Mouse (Mus musculus) liver, embryonic 12.5 days (tissue): ENCODE measurements around the gene Trhde. TPM values are rescaled to one million over a fixed set of nuclear protein-coding genes. Genes with fewer than 3 reads are reported as not detected.

Source experiments
- ATAC-seq: fragments of 200-750 bp; cut with Nextera tagmentation; 2 replicates; pipeline ENCODE4 v1.8.0; 2017; ENCODE audit warnings: moderate number of reproducible peaks, mild to moderate bottlenecking, moderate library complexity
- H3K27ac ChIP-seq: fragments of 300-500 bp; sonication (generic); 2 replicates; pipeline ENCODE4 v1.5.1; 2016; ENCODE audit warnings: mild to moderate bottlenecking
- H3K27me3 ChIP-seq: fragments of 300-500 bp; sonication (generic); replicated peaks from 2 replicates; pipeline ENCODE4 v1.6.1; 2016; ENCODE audit warnings: mild to moderate bottlenecking, moderate library complexity
- H3K36me3 ChIP-seq: fragments of 300-500 bp; sonication (generic); 2 replicates; pipeline ENCODE4 v1.6.1; 2016; ENCODE audit warnings: mild to moderate bottlenecking, moderate library complexity
- H3K4me1 ChIP-seq: fragments of 300-500 bp; sonication (generic); 2 replicates; pipeline ENCODE4 v1.6.1; 2016
- H3K4me2 ChIP-seq: fragments of 300-500 bp; sonication (generic); 2 replicates; pipeline ENCODE4 v1.6.1; 2016; ENCODE audit warnings: mild to moderate bottlenecking, moderate library complexity
- H3K4me3 ChIP-seq: fragments of 300-500 bp; sonication (generic); 2 replicates; pipeline ENCODE4 v1.5.1; 2016; ENCODE audit warnings: mild to moderate bottlenecking, moderate library complexity
- H3K9ac ChIP-seq: fragments of 300-500 bp; sonication (generic); 2 replicates; pipeline ENCODE4 v1.6.1; 2016; ENCODE audit warnings: mild to moderate bottlenecking, moderate library complexity
- H3K9me3 ChIP-seq: fragments of 300-500 bp; sonication (generic); replicated peaks from 2 replicates; pipeline ENCODE4 v1.6.1; 2016; ENCODE audit warnings: mild to moderate bottlenecking, moderate library complexity
- WGBS: fragments of 180-500 bp; shearing (Covaris S2); methylation state at CpG from one replicate; pipeline ENCODE4 v1.1.7; 2016; ENCODE audit not compliant: insufficient replicate concordance; 5-methylcytosine and 5-hydroxymethylcytosine counted together
- polyA plus RNA-seq: library from polyadenylated mRNA; unstranded; fragments of >200 nt; fragmentation: Nextera tagmentation; extraction: Ambion mirVana; gene quantifications from 2 replicates; pipeline ENCODE4 v1.2.1, GENCODE M21; 2016

Trhde gene
- polyA plus RNA-seq, 1 experiment from 2014 or later, result not detected

GRCm38 (mm10) chr10:114701791-114702190 is 100.3 kb downstream of the Trhde start:
- Histone ChIP-seq H3K4me1 (no peaks in the 10 kb centered on the region), H3K27ac (no peak overlapping the region), H3K4me2 (no peak overlapping the region), H3K9ac (no peak overlapping the region), H3K9me3 (no peaks in the 10 kb centered on the region), H3K27me3 (no peaks in the 10 kb centered on the region), H3K4me3 (no peak overlapping the region), H3K36me3 (no peaks in the 10 kb centered on the region)
- no peak for ATAC-seq

GRCm38 (mm10) chr10:114671791-114672415 is 130.2 kb downstream of the Trhde start:
- no peaks in the 10 kb centered on the region for H3K36me3 ChIP-seq
- 63% methylated on average over 6 of the region's 6 CpGs for WGBS
- no peaks in the 10 kb centered on the region for H3K4me1 ChIP-seq
- H3K4me3 ChIP-seq, result no peak overlapping the region
- no peak overlapping the region for H3K4me2 ChIP-seq
- ATAC-seq, result no peak
- H3K27me3 ChIP-seq, result no peaks in the 10 kb centered on the region
- no peaks in the 10 kb centered on the region for H3K9me3 ChIP-seq
- H3K27ac ChIP-seq, result no peak overlapping the region
- H3K9ac ChIP-seq, result no peak overlapping the region

- no peak for ATAC-seq
- no peak overlapping the region for H3K4me3 ChIP-seq
- 64% methylated on average over 3 of the region's 3 CpGs for WGBS
These were observed 209.1 kb downstream of the Trhde start for GRCm38 (mm10) chr10:114593046-114593445.

DNA sequence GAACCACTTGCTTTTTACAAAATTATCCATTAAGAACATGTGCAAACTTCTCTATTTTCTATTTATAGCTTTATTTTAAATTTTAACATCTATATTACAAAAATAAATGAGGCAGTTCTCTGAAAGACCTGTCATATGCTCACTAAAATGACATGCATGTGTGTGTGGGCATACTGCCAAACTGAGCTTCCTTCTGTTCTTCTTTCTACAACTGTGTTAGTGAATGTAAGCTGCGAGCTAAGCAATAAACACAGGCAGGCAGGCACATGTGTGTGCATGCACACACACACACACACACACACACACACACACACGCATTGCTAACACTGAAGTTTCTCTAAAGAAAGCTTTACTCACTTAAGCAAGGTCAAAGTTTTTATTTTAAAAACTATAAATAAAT is 223.2 kb downstream of the Trhde start:
- H3K4me2 ChIP-seq, result no peak overlapping the region
- H3K4me3 ChIP-seq, result no peak overlapping the region
- no peak overlapping the region for H3K9ac ChIP-seq
- no peaks in the 10 kb centered on the region for H3K4me1 ChIP-seq
- ATAC-seq, result no peak
- H3K9me3 ChIP-seq, result no peaks in the 10 kb centered on the region
- WGBS, result 71% methylated on average over 2 of the region's 2 CpGs
- no peaks in the 10 kb centered on the region for H3K36me3 ChIP-seq
- H3K27ac ChIP-seq, result no peak overlapping the region
- H3K27me3 ChIP-seq, result no peaks in the 10 kb centered on the region

More at GRCm38 (mm10) chr10:114593046-114593445, 209.1 kb downstream of the Trhde start:
- H3K9ac ChIP-seq, result no peak overlapping the region
- H3K9me3 ChIP-seq, result no peaks in the 10 kb centered on the region
- no peaks in the 10 kb centered on the region for H3K36me3 ChIP-seq
- no peaks in the 10 kb centered on the region for H3K4me1 ChIP-seq
- no peak overlapping the region for H3K27ac ChIP-seq
- H3K4me2 ChIP-seq, result no peak overlapping the region
- no peaks in the 10 kb centered on the region for H3K27me3 ChIP-seq

DNA sequence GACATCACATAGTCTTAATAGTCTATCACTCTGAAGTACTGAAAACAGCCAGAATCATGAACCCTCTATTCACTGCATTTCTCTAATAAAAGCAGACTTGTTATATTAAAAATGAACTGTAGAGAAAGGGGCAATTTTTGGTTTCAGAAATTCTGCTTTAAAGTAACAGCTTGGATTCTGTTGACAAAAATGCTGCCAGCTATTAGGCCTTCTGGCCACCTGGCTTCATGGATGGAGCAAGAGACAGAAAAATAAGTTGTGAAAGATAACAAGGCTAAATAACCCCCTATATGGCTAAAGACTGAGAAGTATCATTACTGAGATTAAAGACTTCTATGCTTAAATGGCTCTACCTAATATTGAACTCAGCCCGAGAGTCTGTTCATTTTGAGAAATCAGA is 234.2 kb downstream of the Trhde start:
- no peak overlapping the region for H3K9ac ChIP-seq
- no peak overlapping the region for H3K4me2 ChIP-seq
- H3K27ac ChIP-seq, result no peak overlapping the region
- H3K4me1 ChIP-seq, result no peaks in the 10 kb centered on the region
- no peak for ATAC-seq
- no peaks in the 10 kb centered on the region for H3K27me3 ChIP-seq
- no peak overlapping the region for H3K4me3 ChIP-seq
- 73% methylated on average over 1 of the region's 1 CpGs for WGBS
- no peaks in the 10 kb centered on the region for H3K9me3 ChIP-seq
- H3K36me3 ChIP-seq, result no peaks in the 10 kb centered on the region

GRCm38 (mm10) chr10:114509186-114509585 is 292.9 kb downstream of the Trhde start:
- no peak for ATAC-seq
- Histone ChIP-seq H3K27me3 (no peaks in the 10 kb centered on the region), H3K27ac (no peak overlapping the region), H3K9me3 (no peaks in the 10 kb centered on the region), H3K36me3 (no peaks in the 10 kb centered on the region), H3K9ac (no peak overlapping the region), H3K4me1 (no peaks in the 10 kb centered on the region), H3K4me3 (no peak overlapping the region), H3K4me2 (no peak overlapping the region)
- 75% methylated on average over 1 of the region's 1 CpGs for WGBS

GRCm38 (mm10) chr10:114488806-114489205 is 313.3 kb downstream of the Trhde start:
- Histone ChIP-seq H3K27me3 (no peaks in the 10 kb centered on the region), H3K27ac (no peak overlapping the region), H3K9ac (no peak overlapping the region), H3K36me3 (no peaks in the 10 kb centered on the region), H3K4me1 (no peaks in the 10 kb centered on the region), H3K9me3 (no peaks in the 10 kb centered on the region), H3K4me3 (no peak overlapping the region), H3K4me2 (no peak overlapping the region)
- no peak for ATAC-seq
- WGBS, result 75% methylated on average over 4 of the region's 4 CpGs

- H3K9me3 ChIP-seq, result no peaks in the 10 kb centered on the region
- no peaks in the 10 kb centered on the region for H3K27me3 ChIP-seq
- H3K4me2 ChIP-seq, result no peak overlapping the region
- H3K36me3 ChIP-seq, result no peaks in the 10 kb centered on the region
- WGBS, result 56% methylated on average over 3 of the region's 3 CpGs
- H3K4me3 ChIP-seq, result no peak overlapping the region
- H3K4me1 ChIP-seq, result no peaks in the 10 kb centered on the region
- H3K27ac ChIP-seq, result no peak overlapping the region
- H3K9ac ChIP-seq, result no peak overlapping the region
- no peak for ATAC-seq
These were observed 346.5 kb downstream of the Trhde start for GRCm38 (mm10) chr10:114455591-114455990.

- no peaks in the 10 kb centered on the region for H3K9me3 ChIP-seq
- no peaks in the 10 kb centered on the region for H3K36me3 ChIP-seq
- H3K4me1 ChIP-seq, result no peaks in the 10 kb centered on the region
- no peak overlapping the region for H3K27ac ChIP-seq
- ATAC-seq, result no peak
- H3K4me2 ChIP-seq, result no peak overlapping the region
- WGBS, result 67% methylated on average over 6 of the region's 6 CpGs
- no peaks in the 10 kb centered on the region for H3K27me3 ChIP-seq
- H3K4me3 ChIP-seq, result no peak overlapping the region
- H3K9ac ChIP-seq, result no peak overlapping the region
These were observed 354.0 kb downstream of the Trhde start for GRCm38 (mm10) chr10:114448116-114448515.

DNA sequence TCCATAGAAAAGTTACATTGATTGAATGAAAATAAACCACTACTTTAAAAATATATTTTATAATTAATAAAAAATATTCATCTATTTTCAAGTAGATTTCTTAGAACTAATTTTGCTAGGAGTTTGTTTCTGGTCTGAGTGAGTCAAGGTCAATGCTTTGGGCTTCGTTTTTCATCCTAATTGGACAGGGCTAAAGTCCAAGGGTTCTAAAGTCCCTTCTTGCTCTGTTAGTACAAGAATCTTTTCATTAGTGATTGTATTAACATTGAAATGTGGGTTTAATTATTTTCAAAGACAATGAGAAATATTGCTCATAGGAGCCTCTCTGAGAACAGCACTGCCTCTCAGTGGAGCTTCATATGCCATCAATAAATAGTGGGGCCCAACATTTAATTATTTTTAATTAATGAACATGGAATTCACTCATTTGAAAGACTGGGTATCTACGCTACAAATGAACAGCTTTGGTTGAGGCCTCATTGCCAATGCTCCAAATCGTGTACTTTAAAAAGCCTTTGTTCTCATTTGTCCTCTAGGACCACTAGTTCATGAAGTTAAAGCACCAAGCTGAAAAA is 383.1 kb downstream of the Trhde start:
- Histone ChIP-seq H3K4me2 (no peak overlapping the region), H3K27ac (no peak overlapping the region), H3K4me1 (no peaks in the 10 kb centered on the region), H3K9me3 (no peaks in the 10 kb centered on the region), H3K4me3 (no peak overlapping the region), H3K9ac (no peak overlapping the region), H3K36me3 (no peaks in the 10 kb centered on the region), H3K27me3 (no peaks in the 10 kb centered on the region)
- WGBS, result 39% methylated on average over 3 of the region's 3 CpGs
- no peak for ATAC-seq

GRCm38 (mm10) chr10:114415717-114416116 is 386.4 kb downstream of the Trhde start:
- H3K36me3 ChIP-seq, result no peaks in the 10 kb centered on the region
- H3K4me1 ChIP-seq, result no peaks in the 10 kb centered on the region
- H3K27ac ChIP-seq, result no peak overlapping the region
- H3K4me3 ChIP-seq, result no peak overlapping the region
- H3K27me3 ChIP-seq, result no peaks in the 10 kb centered on the region
- no peak for ATAC-seq
- H3K9ac ChIP-seq, result no peak overlapping the region
- H3K9me3 ChIP-seq, result no peaks in the 10 kb centered on the region
- 51% methylated on average over 2 of the region's 2 CpGs for WGBS
- no peak overlapping the region for H3K4me2 ChIP-seq

- no peak overlapping the region for H3K27ac ChIP-seq
- H3K4me3 ChIP-seq, result no peak overlapping the region
- no peaks in the 10 kb centered on the region for H3K36me3 ChIP-seq
- no peak for ATAC-seq
- H3K9me3 ChIP-seq, result no peaks in the 10 kb centered on the region
- no peaks in the 10 kb centered on the region for H3K27me3 ChIP-seq
- H3K4me2 ChIP-seq, result no peak overlapping the region
- WGBS, result 48% methylated on average over 7 of the region's 7 CpGs
- no peak overlapping the region for H3K9ac ChIP-seq
- no peaks in the 10 kb centered on the region for H3K4me1 ChIP-seq
These were observed 396.8 kb downstream of the Trhde start for GRCm38 (mm10) chr10:114405260-114405659.

DNA sequence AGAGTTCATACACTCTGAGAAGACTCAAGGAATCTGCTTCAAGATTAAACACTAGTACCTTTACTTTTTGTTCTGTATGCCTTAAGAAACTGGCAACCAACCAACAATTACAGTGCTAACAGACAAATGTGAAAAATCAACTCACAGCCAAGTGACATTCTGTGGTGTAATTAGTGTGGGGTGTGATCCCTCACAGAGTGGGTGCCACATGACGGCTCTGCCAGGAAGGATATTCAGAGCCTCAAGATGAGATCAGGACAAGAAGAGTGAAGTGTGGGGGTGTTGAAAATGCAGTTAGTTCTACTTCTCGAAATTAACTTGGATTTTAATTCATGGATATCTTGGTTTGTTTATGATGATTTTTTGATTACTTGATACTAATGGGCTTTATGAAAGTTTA is 398.3 kb downstream of the Trhde start:
- Histone ChIP-seq H3K4me2 (no peak overlapping the region), H3K36me3 (no peaks in the 10 kb centered on the region), H3K4me3 (no peak overlapping the region), H3K9ac (no peak overlapping the region), H3K27me3 (no peaks in the 10 kb centered on the region), H3K4me1 (no peaks in the 10 kb centered on the region), H3K9me3 (no peaks in the 10 kb centered on the region), H3K27ac (no peak overlapping the region)
- ATAC-seq, result no peak
- WGBS, result 47% methylated on average over 2 of the region's 2 CpGs
